Mouse (Mus musculus): ENCODE data around the gene Lamc2.

GRCm38 (mm10) chr1:153128780-153129179 lies 57.5 kb downstream of the Lamc2 start:
- TF ChIP-seq CTCF (IDR thresholded peaks at IDR 0.05; ENCODE audit: control insufficient read depth, insufficient read depth, insufficient replicate concordance, low read depth, low read length) (no peak), POLR2A (IDR thresholded peaks at IDR 0.05; ENCODE audit: control insufficient read depth, low read depth, low read length) (no peak)
